Mouse (Mus musculus): Measurements from ENCODE around the gene Bsn. TPM values are rescaled to one million over a fixed set of nuclear protein-coding genes. Genes with fewer than 3 reads are reported as not detected.
A peak's percentile ranks its signal among the peaks of the same experiment; 100 is the strongest.

Bsn gene
- total RNA-seq, 1 experiment from 2014 or later = 2.9 TPM

DNA sequence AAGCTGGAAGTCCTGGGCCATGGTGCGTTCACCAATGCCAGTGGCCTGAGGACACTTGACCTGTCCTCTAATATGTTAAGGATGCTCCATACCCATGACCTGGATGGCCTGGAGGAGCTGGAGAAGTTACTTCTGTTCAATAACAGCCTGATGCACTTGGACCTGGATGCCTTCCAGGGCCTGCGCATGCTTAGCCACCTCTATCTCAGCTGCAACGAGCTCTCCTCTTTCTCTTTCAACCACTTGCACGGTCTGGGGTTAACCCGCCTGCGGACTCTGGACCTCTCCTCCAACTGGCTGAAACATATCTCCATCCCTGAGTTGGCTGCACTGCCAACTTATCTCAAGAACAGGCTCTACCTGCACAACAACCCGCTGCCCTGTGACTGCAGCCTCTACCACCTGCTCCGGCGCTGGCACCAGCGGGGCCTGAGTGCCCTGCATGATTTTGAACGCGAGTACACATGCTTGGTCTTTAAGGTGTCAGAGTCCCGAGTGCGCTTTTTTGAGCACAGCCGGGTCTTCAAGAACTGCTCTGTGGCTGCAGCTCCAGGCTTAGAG is 136.4 kb downstream of the Bsn start:
- DNase-seq = no peak

DNA sequence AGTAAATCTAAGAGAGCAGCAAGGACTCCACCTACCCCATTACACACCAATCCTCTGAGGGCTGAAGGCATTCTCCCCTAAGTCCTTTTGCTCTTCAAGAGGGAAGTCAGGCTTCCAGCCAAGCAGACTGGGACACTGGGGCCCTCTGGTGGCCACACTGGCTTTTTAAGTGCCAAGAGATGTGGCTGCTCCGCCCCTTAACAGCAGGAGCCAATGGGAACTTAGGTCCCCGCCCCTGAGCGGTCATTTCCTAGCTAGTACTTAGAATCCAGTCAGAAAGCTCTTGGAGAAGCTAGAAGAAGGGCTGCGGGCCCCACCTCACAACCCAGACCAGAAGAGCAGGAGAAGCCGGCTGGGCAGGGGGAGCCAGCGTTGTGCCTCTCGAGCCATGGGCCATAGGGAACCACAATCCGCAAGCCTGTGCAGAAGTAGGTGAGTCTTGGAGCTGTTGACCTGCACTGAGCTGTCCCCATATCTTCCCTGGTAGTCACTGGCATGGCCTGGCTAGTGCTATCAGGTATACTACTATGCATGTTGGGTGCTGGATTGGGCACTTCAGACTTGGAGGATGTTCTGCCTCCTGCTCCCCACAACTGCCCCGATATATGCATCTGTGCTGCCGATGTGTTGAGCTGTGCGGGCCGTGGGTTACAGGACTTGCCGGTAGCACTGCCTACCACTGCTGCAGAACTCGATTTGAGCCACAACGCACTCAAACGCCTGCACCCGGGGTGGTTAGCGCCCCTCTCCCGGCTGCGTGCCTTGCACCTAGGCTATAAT is 137.1 kb downstream of the Bsn start, which contains the start of gene Amigo3:
Gene Amigo3 (plus strand): TSS at position 275 of the 780 bp plus-strand sequence.
- peak; percentile 97 for DNase-seq

DNA sequence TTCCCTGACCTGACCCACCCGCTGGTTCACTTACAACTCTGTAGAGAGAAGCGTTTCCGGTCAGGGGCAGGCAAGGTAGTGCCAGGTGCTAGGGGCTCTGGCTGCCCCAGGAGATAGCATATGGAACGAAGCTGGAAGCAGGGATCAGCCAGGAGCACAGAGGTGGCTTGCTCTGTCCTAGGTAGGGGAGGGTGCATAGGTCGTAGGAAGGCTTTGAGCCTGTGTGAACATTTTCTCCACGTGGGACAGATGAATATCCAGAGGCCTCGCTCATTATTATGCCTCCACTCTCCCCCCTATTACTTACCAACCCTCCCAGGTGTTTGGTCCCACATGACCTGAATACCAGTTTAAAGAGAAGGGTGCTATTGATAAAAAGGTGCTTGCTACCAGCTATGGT is 137.8 kb downstream of the Bsn start:
- DNase-seq = no peak

DNA sequence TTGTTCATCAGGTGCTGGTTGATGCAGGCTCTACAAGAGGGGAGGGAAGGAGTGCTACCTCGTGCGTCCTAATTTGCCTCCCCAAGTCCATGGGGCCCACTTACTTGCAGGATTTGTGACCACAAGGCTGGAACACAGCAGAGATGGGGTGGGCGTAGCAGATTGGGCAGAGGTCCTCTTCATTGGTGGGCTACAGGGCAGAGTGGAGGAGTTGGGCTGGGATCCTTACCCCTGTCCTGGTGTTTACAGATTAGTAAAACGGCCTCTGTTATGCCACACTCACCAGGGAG is 138.3 kb downstream of the Bsn start:
- DNase-seq = peak; percentile 3

GRCm38 (mm10) chr9:108051184-108051930 is 138.8 kb downstream of the Bsn start:
- DNase-seq = peak; percentile 5

DNA sequence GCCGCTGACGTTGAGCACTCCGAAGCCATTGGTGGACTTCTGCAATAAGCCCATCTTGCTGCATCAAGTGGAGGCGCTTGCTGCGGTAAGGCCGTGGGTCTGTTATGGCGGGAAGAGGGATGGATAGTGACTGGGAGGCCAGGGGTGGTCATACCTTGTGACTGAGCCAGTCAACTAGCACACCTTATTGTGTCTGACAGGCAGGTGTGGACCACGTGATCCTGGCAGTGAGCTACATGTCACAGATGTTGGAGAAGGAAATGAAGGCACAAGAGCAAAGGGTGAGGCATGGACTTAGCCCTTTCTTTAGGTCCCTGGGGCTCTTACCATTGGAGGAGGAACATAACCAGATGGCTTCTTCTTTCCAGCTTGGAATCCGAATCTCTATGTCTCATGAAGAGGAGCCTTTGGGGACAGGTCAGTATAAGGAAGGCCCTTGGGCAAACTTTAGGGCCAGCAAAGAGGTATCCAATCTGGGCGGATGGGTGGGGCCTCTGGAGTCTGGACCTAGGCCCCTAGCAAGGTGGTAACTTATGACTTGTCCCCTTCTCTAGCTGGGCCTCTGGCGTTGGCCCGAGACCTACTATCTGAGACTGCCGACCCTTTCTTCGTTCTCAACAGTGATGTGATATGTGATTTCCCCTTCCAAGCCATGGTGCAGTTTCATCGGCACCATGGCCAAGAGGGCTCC is 140.5 kb downstream of the Bsn start:
- DNase-seq = peak; percentile 3

DNA sequence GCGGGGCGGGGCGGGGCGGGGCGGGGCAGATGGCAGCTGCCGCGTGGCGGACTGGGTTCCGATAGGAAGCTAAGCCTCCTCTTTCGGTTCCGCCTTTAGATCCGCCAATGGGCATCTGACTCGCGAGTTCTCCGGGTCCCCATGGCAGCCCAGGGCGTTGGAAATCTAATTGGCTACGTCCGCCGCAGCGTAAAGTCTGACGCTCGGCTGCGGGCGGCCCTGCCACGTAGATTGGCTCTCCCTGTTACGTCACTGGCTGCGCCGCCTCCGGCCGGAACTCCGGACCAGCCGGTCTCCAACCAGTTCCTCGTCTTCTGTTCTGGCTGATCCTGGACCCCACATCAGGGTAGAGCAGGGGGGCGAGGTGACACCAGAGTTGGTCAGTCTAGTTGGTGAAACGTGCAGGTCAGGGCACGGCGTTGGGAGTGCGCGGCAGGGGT is 141.1 kb downstream of the Bsn start, which contains the start of gene Gmppb:
Gene Gmppb (plus strand): TSS at position 227 of the 440 bp plus-strand sequence.
- DNase-seq = peak; percentile 98

GRCm38 (mm10) chr9:108048566-108048955 is 141.6 kb downstream of the Bsn start:
- no peak for DNase-seq

- no peak for DNase-seq
Observed at GRCm38 (mm10) chr9:108047601-108048565, 142.3 kb downstream of the Bsn start.

- DNase-seq = no peak
Observed at GRCm38 (mm10) chr9:108046582-108046981, 143.6 kb downstream of the Bsn start.

Small RNAs within 50 kb of the gene (microRNA-seq; reads per million reads assigned to microRNA genes)
- gene Gm47303 (0 reads per million in 2 experiments), gene Mir7088 (0 reads per million in 2 experiments)

Other genes starting within 250 kb of the Bsn start
- gene Traip, start 240.2 kb downstream of the Bsn start, total RNA-seq (2021) = 3.7 and 5.7 TPM in 2 replicates
- 15.2 and 20.9 TPM in 2 replicates for gene Uba7, start 214.9 kb downstream of the Bsn start, total RNA-seq (2021)
- gene Gm20661, start 207.3 kb downstream of the Bsn start, total RNA-seq (2021) = 0.52 and 0.90 TPM in 2 replicates
- gene Inka1, start 204.5 kb downstream of the Bsn start, total RNA-seq (2021) = 12.5 and 15.3 TPM in 2 replicates
- gene Cdhr4, start 197.9 kb downstream of the Bsn start, total RNA-seq (2021) = 1.1 and 3.2 TPM in 2 replicates
- gene Gm20662, start 194.0 kb downstream of the Bsn start, total RNA-seq (2021) = 0.19 TPM in 1 of 2 replicates, not detected in the other
- 92.7 and 106 TPM in 2 replicates for gene Ip6k1, start 187.9 kb downstream of the Bsn start, total RNA-seq (2021)
- gene Gmppb, start 141.1 kb downstream of the Bsn start, total RNA-seq (2021) = 20.2 and 20.9 TPM in 2 replicates
- 4.1 and 4.4 TPM in 2 replicates for gene Amigo3, start 137.2 kb downstream of the Bsn start, total RNA-seq (2021)
- 1.4 and 20.2 TPM in 2 replicates for gene Mst1, start 109.9 kb downstream of the Bsn start, total RNA-seq (2021)
- 54.2 and 66.6 TPM in 2 replicates for gene Rnf123, start 107.0 kb downstream of the Bsn start, total RNA-seq (2021)
- gene Apeh, start 95.8 kb downstream of the Bsn start, total RNA-seq (2021) = 76.2 and 76.5 TPM in 2 replicates
- 156 and 176 TPM in 2 replicates for gene Dag1, start 73.6 kb upstream of the Bsn start, total RNA-seq (2021)
- gene Nicn1, start 100.0 kb upstream of the Bsn start, total RNA-seq (2021) = 16.9 and 21.2 TPM in 2 replicates
- 6.8 and 13.2 TPM in 2 replicates for gene Amt, start 106.5 kb upstream of the Bsn start, total RNA-seq (2021)
- 359 and 362 TPM in 2 replicates for gene Rhoa, start 115.7 kb upstream of the Bsn start, total RNA-seq (2021)
- 30.4 and 34.1 TPM in 2 replicates for gene Tcta, start 115.8 kb upstream of the Bsn start, total RNA-seq (2021)
- 551 and 754 TPM in 2 replicates for gene Gpx1, start 148.5 kb upstream of the Bsn start, total RNA-seq (2021)
- gene Usp4, start 157.5 kb upstream of the Bsn start, total RNA-seq (2021) = 101 and 117 TPM in 2 replicates
- gene 1700102P08Rik, start 202.4 kb upstream of the Bsn start, total RNA-seq (2021) = 0.74 and 1.4 TPM in 2 replicates
- gene Ccdc36, start 238.1 kb upstream of the Bsn start, total RNA-seq (2021) = not detected in 2 replicates
- gene BC048562, start 246.1 kb upstream of the Bsn start, total RNA-seq (2021) = not detected in 2 replicates